Comparison of ENCODE assay signal across 15 mouse cellular contexts in the genomic region with DNA sequence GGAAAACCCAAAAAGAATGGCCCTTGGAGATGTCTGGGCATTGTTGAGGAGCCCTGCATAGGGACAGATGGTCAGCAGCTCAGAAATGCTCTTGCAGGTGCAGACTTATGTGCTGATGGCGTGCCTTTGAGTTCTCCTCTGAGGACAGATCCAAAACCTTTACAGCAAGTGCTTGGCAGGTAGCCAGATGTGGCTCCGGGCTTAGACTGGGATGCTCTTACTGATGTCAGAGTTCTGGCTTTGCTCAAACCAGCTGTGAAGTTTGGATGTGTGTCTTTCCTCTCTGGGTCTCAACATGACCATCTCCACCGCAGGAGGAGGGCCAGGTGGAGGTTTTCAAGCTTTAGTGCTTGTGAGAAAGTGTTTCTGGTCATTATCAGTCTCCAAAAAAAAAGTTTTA. TPM values are rescaled to one million over a fixed set of nuclear protein-coding genes. Genes with fewer than 3 reads are reported as not detected.
DNase-seq lines count a peak whose midpoint lies in the region; ATAC-seq and TF ChIP-seq lines count a peak whose summit lies in the region.
"Had no signal": no experiment of that assay in that cellular context is flagged by ENCODE, and none has a peak within 500 bp of the region (broad histone marks: within the 10 kb centered on the region; RNA-seq: fewer than 3 reads in every experiment).

No protein-coding gene starts in this region.

- ATAC-seq in heart, embryonic 16.5 days (replicated peaks; ENCODE audit: extremely low read depth, insufficient read depth, low FRiP score): peak; percentile 21; the same call in 1 of the 2 replicates
- ATAC-seq in heart, embryonic 12.5 days (ENCODE audit: insufficient number of reproducible peaks, low FRiP score): no peak
- ATAC-seq in lung, embryonic 14.5 days (ENCODE audit: insufficient read depth): no peak
- peak; percentile 62 for ATAC-seq in intestine, embryonic 16.5 days
- peak; percentile 47; the same call in 1 of the 2 replicates for ATAC-seq in stomach, postnatal 0 days (ENCODE audit: low FRiP score, low TSS enrichment)

- DNase-seq in lung, embryonic 14.5 days: peak; percentile 32
- no peak for DNase-seq in lung, adult 18-20 months
- peak; percentile 24 for DNase-seq in stomach, postnatal 0 days (ENCODE audit: low spot score)
- no peak for DNase-seq in layer of hippocampus, adult 9-10 months (ENCODE audit: low spot score)
- DNase-seq: cerebellum, adult 9-11 months; thymus, adult 18-20 months had no signal

- H3K4me1 ChIP-seq in heart, embryonic 16.5 days (ENCODE audit: control insufficient read depth, insufficient read depth, low read length): no peaks in the 10 kb centered on the region
- peaks cover 8% of the 10 kb centered on the region for H3K4me1 ChIP-seq in heart, embryonic 12.5 days (replicated peaks)
- H3K4me1 ChIP-seq in lung, embryonic 14.5 days (ENCODE audit: insufficient read depth): no peaks in the 10 kb centered on the region
- peaks cover 5% of the 10 kb centered on the region; the same call in 1 of the 2 replicates for H3K4me1 ChIP-seq in intestine, embryonic 16.5 days (ENCODE audit: control insufficient read depth, insufficient read depth, low read length)
- H3K4me1 ChIP-seq in stomach, postnatal 0 days (replicated peaks; ENCODE audit: control insufficient read depth, insufficient read depth): no peaks in the 10 kb centered on the region

- TF ChIP-seq CTCF in lung, embryonic 14.5 days (IDR thresholded peaks at IDR 0.05; ENCODE audit: low read depth): no peak
- no peak for TF ChIP-seq CTCF in stomach, postnatal 0 days (IDR thresholded peaks at IDR 0.05; ENCODE audit: low read depth)

- no peaks in the 10 kb centered on the region for H3K9me3 ChIP-seq in heart, embryonic 16.5 days (replicated peaks; ENCODE audit: control insufficient read depth, low read length)
- no peaks in the 10 kb centered on the region for H3K9me3 ChIP-seq in heart, embryonic 12.5 days (replicated peaks)
- H3K9me3 ChIP-seq in lung, embryonic 14.5 days (ENCODE audit: low read depth, low read length): no peaks in the 10 kb centered on the region
- no peaks in the 10 kb centered on the region for H3K9me3 ChIP-seq in intestine, embryonic 16.5 days (ENCODE audit: control insufficient read depth, low read length)
- H3K9me3 ChIP-seq in stomach, postnatal 0 days (ENCODE audit: control insufficient read depth, low read length): no peaks in the 10 kb centered on the region
- H3K9me3 ChIP-seq: embryonic facial prominence, embryonic 13.5 days; heart, embryonic 13.5 days; hindbrain, embryonic 10.5 days; limb, embryonic 15.5 days had no signal

- no peaks in the 10 kb centered on the region for H3K27me3 ChIP-seq in heart, embryonic 16.5 days (ENCODE audit: control insufficient read depth, insufficient read depth, low read length)
- peaks cover 9% of the 10 kb centered on the region; the same call in 1 of the 2 replicates for H3K27me3 ChIP-seq in heart, embryonic 12.5 days (replicated peaks)
- no peaks in the 10 kb centered on the region for H3K27me3 ChIP-seq in lung, embryonic 14.5 days (ENCODE audit: insufficient read depth, low read length)
- H3K27me3 ChIP-seq in intestine, embryonic 16.5 days (replicated peaks; ENCODE audit: control insufficient read depth, insufficient read depth, low read length): no peaks in the 10 kb centered on the region
- no peaks in the 10 kb centered on the region for H3K27me3 ChIP-seq in stomach, postnatal 0 days (ENCODE audit: control insufficient read depth, insufficient read depth, low read length)
- H3K27me3 ChIP-seq: embryonic facial prominence, embryonic 13.5 days; limb, embryonic 15.5 days had no signal

- H3K9ac ChIP-seq in heart, embryonic 16.5 days (ENCODE audit: low read length): no peak overlapping the region
- no peak overlapping the region for H3K9ac ChIP-seq in heart, embryonic 12.5 days
- H3K9ac ChIP-seq in lung, embryonic 14.5 days: no peak overlapping the region
- H3K9ac ChIP-seq in intestine, embryonic 16.5 days (ENCODE audit: low read depth, low read length): no peak overlapping the region
- no peak overlapping the region for H3K9ac ChIP-seq in stomach, postnatal 0 days (ENCODE audit: low read length)
- H3K9ac ChIP-seq: embryonic facial prominence, embryonic 13.5 days; heart, embryonic 13.5 days; limb, embryonic 15.5 days; liver, postnatal 0 days had no signal

- no peak overlapping the region for H3K27ac ChIP-seq in heart, embryonic 16.5 days (ENCODE audit: low read length)
- no peak overlapping the region for H3K27ac ChIP-seq in heart, embryonic 12.5 days (ENCODE audit: poor library complexity, severe bottlenecking)
- no peak overlapping the region for H3K27ac ChIP-seq in lung, embryonic 14.5 days (ENCODE audit: low read depth)
- no peak overlapping the region for H3K27ac ChIP-seq in intestine, embryonic 16.5 days (ENCODE audit: low read length)
- H3K27ac ChIP-seq in stomach, postnatal 0 days (replicated peaks): no peak overlapping the region
- H3K27ac ChIP-seq: embryonic facial prominence, embryonic 13.5 days; heart, embryonic 13.5 days; hindbrain, embryonic 10.5 days; limb, embryonic 15.5 days had no signal

- no peak for TF ChIP-seq EP300 in stomach, postnatal 0 days (optimal IDR thresholded peaks at IDR 0.05)

- H3K4me3 ChIP-seq in heart, embryonic 16.5 days (ENCODE audit: low read length): no peak overlapping the region
- H3K4me3 ChIP-seq in heart, embryonic 12.5 days: no peak overlapping the region
- H3K4me3 ChIP-seq in lung, embryonic 14.5 days (ENCODE audit: low read depth, low read length): no peak overlapping the region
- no peak overlapping the region for H3K4me3 ChIP-seq in intestine, embryonic 16.5 days (ENCODE audit: low read length)
- H3K4me3 ChIP-seq in stomach, postnatal 0 days (ENCODE audit: low read depth, low read length): no peak overlapping the region
- H3K4me3 ChIP-seq: embryonic facial prominence, embryonic 13.5 days; heart, embryonic 13.5 days; hindbrain, embryonic 10.5 days; limb, embryonic 15.5 days had no signal

- 19% methylated on average over 3 of the region's 3 CpGs for WGBS in heart, embryonic 16.5 days
- WGBS in heart, embryonic 12.5 days: 23% methylated on average over 3 of the region's 3 CpGs
- WGBS in lung, embryonic 14.5 days: 34% methylated on average over 3 of the region's 3 CpGs
- 35% methylated on average over 3 of the region's 3 CpGs for WGBS in intestine, embryonic 16.5 days
- 30% methylated on average over 3 of the region's 3 CpGs for WGBS in stomach, postnatal 0 days

- no peaks in the 10 kb centered on the region for H3K36me3 ChIP-seq in heart, embryonic 16.5 days (ENCODE audit: control insufficient read depth, insufficient read depth)
- no peaks in the 10 kb centered on the region for H3K36me3 ChIP-seq in heart, embryonic 12.5 days
- no peaks in the 10 kb centered on the region for H3K36me3 ChIP-seq in lung, embryonic 14.5 days (ENCODE audit: insufficient read depth)
- H3K36me3 ChIP-seq in intestine, embryonic 16.5 days (ENCODE audit: control insufficient read depth, insufficient read depth, low read length): no peaks in the 10 kb centered on the region
- no peaks in the 10 kb centered on the region for H3K36me3 ChIP-seq in stomach, postnatal 0 days (ENCODE audit: control insufficient read depth, insufficient read depth, low read length)
- H3K36me3 ChIP-seq: embryonic facial prominence, embryonic 13.5 days; heart, embryonic 13.5 days; hindbrain, embryonic 10.5 days; limb, embryonic 15.5 days had no signal

- no peak overlapping the region for H3K4me2 ChIP-seq in heart, embryonic 16.5 days (ENCODE audit: low read depth, low read length)
- H3K4me2 ChIP-seq in heart, embryonic 12.5 days: no peak overlapping the region
- no peak overlapping the region for H3K4me2 ChIP-seq in lung, embryonic 14.5 days
- H3K4me2 ChIP-seq in intestine, embryonic 16.5 days (ENCODE audit: low read depth, low read length): no peak overlapping the region
- no peak overlapping the region for H3K4me2 ChIP-seq in stomach, postnatal 0 days (replicated peaks; ENCODE audit: low read depth)
- H3K4me2 ChIP-seq: embryonic facial prominence, embryonic 13.5 days; heart, embryonic 13.5 days; limb, embryonic 15.5 days; midbrain, embryonic 11.5 days had no signal

RNA-seq across cellular contexts. Expression of gene Brd7, which starts 7.8 kb away (rescaled TPM):
- polyA plus RNA-seq in heart, embryonic 16.5 days (2015; fragmentation: Nextera tagmentation; extraction: Ambion mirVana): 60.3 and 64.4 TPM in 2 replicates
- polyA plus RNA-seq in heart, embryonic 12.5 days (2016; fragmentation: Nextera tagmentation; extraction: Ambion mirVana): 79.5 and 80.3 TPM in 2 replicates
- polyA plus RNA-seq in lung, embryonic 14.5 days (2014; fragmentation: Nextera tagmentation; extraction: Ambion mirVana): 87.3 and 89.6 TPM in 2 replicates
- polyA plus RNA-seq in intestine, embryonic 16.5 days (2015; fragmentation: Nextera tagmentation; extraction: Ambion mirVana): 32.9 and 38.8 TPM in 2 replicates
- polyA plus RNA-seq in stomach, postnatal 0 days (2015; fragmentation: Nextera tagmentation; extraction: Ambion mirVana): 39.7 and 42.5 TPM in 2 replicates

Comparison
In these comparisons a context has a peak if more than half of its experiments do, and no peak if none do; other contexts are left out.
1. ATAC-seq: peak in heart, embryonic 16.5 days (single experiment), intestine, embryonic 16.5 days (single experiment) and stomach, postnatal 0 days (single experiment); none in heart, embryonic 12.5 days (single experiment) and lung, embryonic 14.5 days (single experiment).
2. DNase-seq: peak in lung, embryonic 14.5 days (single experiment) and stomach, postnatal 0 days (single experiment); none in lung, adult 18-20 months (0 of 2) and layer of hippocampus, adult 9-10 months (single experiment).